Mouse (Mus musculus) monocyte, adult 2 months (primary cell): Measurements from ENCODE around the gene Kcne3.

ENCODE experiments used
- DNase-seq, 2 experiments: peaks; one replicate each; pipeline ENCODE4 v3.0.0; 2022; ENCODE audit warnings: low spot score in 2 of 2, low read depth in 1 of 2

Kcne3 gene

GRCm38 (mm10) chr7:100181614-100182013 lies 5.3 kb downstream of the Kcne3 start:
- no peak for DNase-seq

GRCm38 (mm10) chr7:100182388-100182787 lies 6.1 kb downstream of the Kcne3 start:
- DNase-seq: peak in 1 of 2 experiments; percentile 56

DNA sequence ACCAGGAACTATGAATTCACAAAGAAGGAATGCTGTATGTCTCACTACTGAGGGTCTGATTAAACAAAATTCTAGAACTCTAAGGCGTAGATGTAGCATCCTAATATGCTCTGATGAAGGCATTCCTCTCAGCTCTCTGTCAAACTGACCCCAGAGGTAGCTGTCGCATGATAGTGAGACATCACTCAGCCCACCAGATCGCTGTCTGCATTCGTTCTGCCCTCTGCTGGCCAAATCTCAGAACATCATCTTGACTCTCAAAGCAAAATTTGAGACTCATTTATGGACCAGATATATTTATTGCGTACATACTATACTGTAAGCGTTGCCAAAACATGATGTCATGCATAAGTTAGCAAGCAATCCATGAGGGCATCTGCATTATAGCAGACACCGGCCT lies 11.3 kb downstream of the Kcne3 start:
- DNase-seq: no peak

DNA sequence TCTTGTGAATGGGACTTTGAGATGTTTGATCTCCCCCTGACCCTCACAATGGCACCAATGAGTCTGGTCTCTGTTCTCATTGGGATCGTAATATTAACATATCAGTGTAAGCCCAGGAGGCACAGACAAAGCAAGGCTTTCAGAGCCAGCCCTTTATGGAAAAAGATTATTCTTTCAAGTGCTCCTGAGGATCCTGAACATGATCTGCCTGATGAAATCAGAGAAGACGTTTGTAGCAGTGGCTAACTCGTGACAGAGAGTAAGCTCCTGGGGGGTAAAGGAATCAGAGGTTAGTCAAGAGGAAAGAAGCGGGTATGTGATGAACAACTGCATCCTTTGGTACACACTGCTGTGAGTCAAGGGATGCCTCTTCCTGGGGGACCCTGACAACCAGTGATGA lies 13.9 kb downstream of the Kcne3 start:
- DNase-seq: no peak

- peak in 1 of 2 experiments; percentile 28 for DNase-seq
Measured at GRCm38 (mm10) chr7:100190778-100191177, 14.5 kb downstream of the Kcne3 start.

DNA sequence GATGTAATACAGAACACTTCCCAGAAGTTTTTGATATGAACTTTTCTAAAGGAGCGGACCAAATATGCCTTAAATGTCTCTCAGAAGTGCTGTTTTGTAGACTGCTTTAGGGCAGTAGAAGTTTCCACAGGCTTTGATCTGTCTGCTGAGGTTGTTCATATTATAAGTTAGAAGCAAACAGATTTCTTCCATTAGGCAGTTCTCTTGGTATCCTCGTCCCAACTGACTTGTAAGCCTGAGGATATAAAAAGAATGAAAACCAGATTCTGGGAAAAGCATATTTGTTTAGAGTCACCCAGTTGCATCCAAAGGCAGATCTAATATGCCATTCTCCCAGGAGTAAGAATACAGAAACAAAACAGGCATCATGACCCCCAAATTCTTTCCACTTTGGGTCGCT lies 24.9 kb downstream of the Kcne3 start:
- DNase-seq: no peak

DNA sequence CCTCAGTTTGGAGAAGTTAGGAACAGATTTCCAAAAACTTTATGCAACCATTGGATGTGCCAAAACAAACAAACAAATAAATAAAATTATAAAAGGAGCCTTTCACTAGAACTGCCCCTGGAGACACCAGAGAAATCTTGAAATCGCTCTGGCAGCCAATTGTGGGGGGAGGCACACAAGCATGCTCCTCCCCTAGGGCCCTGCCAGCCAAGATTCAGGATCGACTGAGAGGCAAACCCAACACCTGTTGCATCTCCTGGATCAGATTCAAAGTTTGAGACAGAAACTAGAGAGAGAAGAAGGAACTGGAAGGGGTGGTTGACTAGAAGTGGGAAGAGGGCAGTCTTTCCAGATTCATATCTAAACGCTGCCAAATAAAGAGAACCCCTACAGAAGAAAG lies 27.3 kb downstream of the Kcne3 start:
- no peak for DNase-seq

DNA sequence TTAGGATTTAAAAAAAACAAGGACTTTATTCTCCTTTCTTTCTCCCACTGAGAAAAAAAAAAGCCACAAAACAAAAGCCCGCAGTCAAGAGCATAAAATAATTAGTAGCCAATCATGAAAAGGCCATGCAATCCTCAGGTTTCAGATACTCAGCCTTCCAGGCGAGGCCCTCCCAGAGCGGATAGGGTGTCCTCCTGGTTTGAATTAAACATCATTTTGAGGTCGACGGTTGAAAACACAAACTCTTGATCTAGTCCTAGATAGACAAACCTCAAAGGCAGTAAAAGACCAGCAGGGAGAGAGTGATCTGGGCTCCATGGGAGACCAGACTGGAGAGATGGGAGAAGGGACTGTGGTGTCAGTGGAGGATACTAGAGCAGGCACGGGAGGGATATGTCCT lies 28.6 kb downstream of the Kcne3 start:
- no peak for DNase-seq

DNA sequence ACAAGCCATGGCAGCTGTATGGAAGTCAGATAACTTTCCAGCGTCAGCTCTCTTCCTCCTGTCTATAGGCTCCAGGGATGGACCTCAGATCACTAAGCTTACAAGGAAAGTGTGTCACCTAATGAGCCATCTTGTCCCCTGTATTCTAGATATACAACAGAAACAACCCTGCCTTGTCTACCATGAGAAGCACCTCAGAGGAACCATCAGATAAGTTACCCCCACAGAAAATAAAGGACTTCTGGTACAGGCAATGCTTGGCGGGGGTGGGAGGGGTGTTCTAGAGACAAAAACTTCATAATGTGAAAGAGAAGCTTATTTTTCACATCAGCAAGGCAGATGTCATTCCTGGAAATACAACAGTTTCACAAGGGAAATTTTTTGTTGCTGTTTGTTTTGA lies 29.8 kb downstream of the Kcne3 start:
- DNase-seq: no peak

- DNase-seq: no peak
Measured at GRCm38 (mm10) chr7:100207886-100208285, 31.6 kb downstream of the Kcne3 start.

GRCm38 (mm10) chr7:100214310-100214709 lies 38.0 kb downstream of the Kcne3 start:
- DNase-seq: no peak

DNA sequence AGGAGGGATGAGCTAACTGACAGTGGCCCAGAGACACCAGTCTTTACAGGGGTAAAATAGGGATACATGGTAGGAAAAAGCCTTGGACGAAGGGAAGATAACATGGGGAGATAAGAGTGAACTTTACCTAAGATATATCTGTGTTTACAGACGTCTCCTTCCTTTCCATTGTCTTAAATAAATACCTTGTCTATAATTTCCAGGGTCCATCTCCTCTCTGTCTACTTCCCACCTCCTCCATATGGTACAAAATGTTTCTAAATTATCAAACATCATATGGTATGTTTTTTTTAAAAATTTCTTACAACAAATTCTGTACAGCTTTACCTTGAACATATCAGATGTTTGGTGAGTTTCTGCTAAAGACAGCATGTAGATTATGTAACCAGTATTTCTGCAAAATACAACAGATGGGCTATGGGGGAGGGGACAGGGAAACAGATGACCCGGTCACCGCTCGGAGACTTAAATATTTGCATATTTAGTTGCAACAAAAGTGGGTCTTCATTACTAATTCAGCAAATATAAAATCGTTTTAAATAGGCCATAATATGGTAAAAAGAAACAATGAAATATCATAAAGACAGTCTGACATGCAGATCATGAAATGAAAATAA lies 38.9 kb downstream of the Kcne3 start:
- no peak for DNase-seq

- DNase-seq: no peak
Measured at GRCm38 (mm10) chr7:100215976-100216375, 39.7 kb downstream of the Kcne3 start.

GRCm38 (mm10) chr7:100216601-100217565 lies 40.6 kb downstream of the Kcne3 start:
- DNase-seq: no peak

DNA sequence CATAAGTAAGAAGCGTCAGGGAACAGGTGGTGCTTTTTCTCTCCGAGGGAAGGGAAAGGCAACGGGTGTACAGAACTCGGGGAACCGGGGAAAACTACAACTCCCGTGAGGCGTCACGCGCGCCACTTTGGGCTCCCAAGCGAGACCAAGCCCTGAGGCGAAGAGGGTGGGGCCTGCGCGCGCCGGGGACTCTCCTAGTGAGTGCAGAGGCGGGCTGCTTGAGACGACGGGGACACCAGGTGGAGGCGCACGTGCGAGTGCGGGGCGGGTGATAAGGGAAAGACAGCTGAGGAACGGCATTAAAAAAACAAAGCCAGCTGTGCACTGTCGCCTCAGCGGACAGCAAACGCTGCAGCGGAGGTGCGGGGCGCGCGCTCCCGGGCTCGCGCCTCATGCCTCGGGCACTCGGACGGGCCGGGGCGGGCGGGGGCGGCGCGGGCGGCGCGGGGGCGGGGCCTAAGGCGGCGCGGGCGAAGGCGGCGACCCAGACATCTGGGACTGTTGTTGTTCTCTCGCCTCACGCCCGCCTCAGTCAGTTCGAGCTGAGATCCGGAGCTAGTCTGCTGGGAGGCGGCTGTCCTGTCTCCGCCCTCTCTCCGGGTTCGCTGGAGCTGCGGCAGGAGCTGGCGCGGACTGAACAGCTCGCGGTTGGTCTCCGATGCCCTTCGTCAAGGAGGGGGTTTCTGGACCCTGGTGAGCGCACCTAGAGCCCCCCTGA lies 51.0 kb downstream of the Kcne3 start, which contains the start of gene Pgm2l1:
Gene Pgm2l1, plus strand, starts transcription at position 237 of the 718 bp plus-strand sequence.
- DNase-seq: peak; percentile 90 to 92

GRCm38 (mm10) chr7:100227896-100228525 lies 51.7 kb downstream of the Kcne3 start:
- no peak for DNase-seq

- DNase-seq: no peak
Measured at GRCm38 (mm10) chr7:100228957-100229356, 52.7 kb downstream of the Kcne3 start.

- DNase-seq: no peak
Measured at GRCm38 (mm10) chr7:100230646-100231045, 54.3 kb downstream of the Kcne3 start.

- no peak for DNase-seq
Measured at GRCm38 (mm10) chr7:100231661-100232060, 55.4 kb downstream of the Kcne3 start.

- DNase-seq: no peak
Measured at GRCm38 (mm10) chr7:100233681-100234080, 57.4 kb downstream of the Kcne3 start.
